Mouse (Mus musculus): ENCODE results near the gene Resp18. TPM values are rescaled to one million over a fixed set of nuclear protein-coding genes. Genes with fewer than 3 reads are reported as not detected.

Gene Resp18
- polyA plus RNA-seq, 1 experiment, result not detected

DNA sequence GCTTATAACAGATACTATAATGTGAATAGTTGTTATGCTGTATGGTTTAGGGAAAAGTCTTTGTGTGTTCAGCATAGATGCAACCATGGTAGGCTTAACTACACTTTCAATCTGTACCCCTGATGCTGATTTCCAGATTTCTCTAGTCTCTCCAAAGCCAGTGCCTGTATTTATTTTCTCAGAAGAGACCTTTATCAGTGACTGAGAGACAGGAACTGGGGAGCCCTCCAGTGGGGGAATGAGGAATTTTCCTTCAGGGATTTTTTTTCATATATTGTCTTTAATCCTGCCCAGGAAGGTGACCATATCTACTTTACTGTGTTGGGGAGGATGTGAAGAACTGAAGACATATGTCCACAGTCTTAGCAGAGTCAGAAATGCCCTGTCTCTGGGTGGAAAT lies 12.4 kb upstream of the Resp18 start:
- TF ChIP-seq POLR2A (IDR thresholded peaks at IDR 0.05; ENCODE audit: borderline replicate concordance, control insufficient read depth, low read depth, low read length) (no peak), CTCF (IDR thresholded peaks at IDR 0.05; ENCODE audit: control insufficient read depth, insufficient read depth, low read length) (no peak)
- Histone ChIP-seq H3K27ac (ENCODE audit: control insufficient read depth, insufficient read depth, low read depth, low read length, poor library complexity) (no peak overlapping the region), H3K4me3 (replicated peaks; ENCODE audit: control insufficient read depth, low read depth, low read length) (no peak overlapping the region), H3K4me1 (ENCODE audit: control insufficient read depth, insufficient read depth, low read length) (no peaks in the 10 kb centered on the region)

DNA sequence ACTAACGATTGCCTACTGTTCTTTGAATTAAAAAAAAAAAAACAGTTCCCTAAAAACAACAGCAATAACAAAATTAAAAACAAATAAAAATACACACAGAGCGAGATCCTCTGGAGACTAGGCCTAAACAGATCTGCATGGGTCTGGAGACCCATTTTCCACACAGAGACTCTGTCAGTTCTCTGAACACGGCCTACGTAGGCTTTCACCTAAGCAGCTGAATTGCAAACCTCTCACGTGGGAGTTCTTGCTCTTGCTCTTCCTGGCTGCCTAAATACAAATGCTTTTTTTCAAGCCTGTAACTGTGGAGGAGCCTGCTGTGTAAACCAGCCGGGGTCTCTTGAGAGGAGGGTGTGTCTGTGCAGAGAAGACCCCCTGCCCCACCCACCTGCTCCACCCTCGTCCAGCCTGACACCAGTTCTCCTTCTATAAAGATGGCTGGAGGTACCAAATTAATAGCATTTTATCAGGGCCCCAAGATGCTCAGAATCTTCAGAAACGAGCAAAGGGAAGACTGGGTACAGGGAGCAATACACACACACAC lies 11.7 kb upstream of the Resp18 start:
- Histone ChIP-seq H3K4me1 (ENCODE audit: control insufficient read depth, insufficient read depth, low read length) (no peaks in the 10 kb centered on the region), H3K4me3 (replicated peaks; ENCODE audit: control insufficient read depth, low read depth, low read length) (no peak overlapping the region), H3K27ac (ENCODE audit: control insufficient read depth, insufficient read depth, low read depth, low read length, poor library complexity) (no peak overlapping the region)
- TF ChIP-seq POLR2A (IDR thresholded peaks at IDR 0.05; ENCODE audit: borderline replicate concordance, control insufficient read depth, low read depth, low read length), result no peak
- TF ChIP-seq CTCF (IDR thresholded peaks at IDR 0.05; ENCODE audit: control insufficient read depth, insufficient read depth, low read length), result no peak
- 72% methylated on average over 8 of the region's 8 CpGs for WGBS

DNA sequence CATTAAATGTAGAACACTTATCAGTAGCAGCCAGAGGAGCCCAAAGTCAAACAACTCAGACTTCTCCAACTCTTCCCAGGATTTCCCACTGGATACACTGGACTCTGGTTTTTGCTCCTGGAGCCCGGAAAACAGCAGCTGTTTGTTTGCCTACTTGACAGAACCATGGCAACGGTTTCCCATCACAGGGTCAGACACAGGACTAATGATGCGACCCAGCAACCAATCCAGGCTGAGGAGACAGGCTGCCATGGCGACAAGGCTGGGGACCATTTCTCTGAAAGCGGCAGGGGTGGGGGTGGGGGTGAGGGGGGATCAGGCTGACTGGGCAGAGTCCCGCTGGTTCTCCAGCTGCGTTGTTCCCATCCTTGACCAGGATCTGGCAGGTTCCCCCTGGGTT lies 11.2 kb upstream of the Resp18 start:
- no peak overlapping the region for H3K4me3 ChIP-seq (replicated peaks; ENCODE audit: control insufficient read depth, low read depth, low read length)
- WGBS, result 39% methylated on average over 7 of the region's 7 CpGs
- no peak overlapping the region for H3K27ac ChIP-seq (ENCODE audit: control insufficient read depth, insufficient read depth, low read depth, low read length, poor library complexity)
- no peak for TF ChIP-seq POLR2A (IDR thresholded peaks at IDR 0.05; ENCODE audit: borderline replicate concordance, control insufficient read depth, low read depth, low read length)
- no peak for TF ChIP-seq CTCF (IDR thresholded peaks at IDR 0.05; ENCODE audit: control insufficient read depth, insufficient read depth, low read length)
- no peaks in the 10 kb centered on the region for H3K4me1 ChIP-seq (ENCODE audit: control insufficient read depth, insufficient read depth, low read length)

DNA sequence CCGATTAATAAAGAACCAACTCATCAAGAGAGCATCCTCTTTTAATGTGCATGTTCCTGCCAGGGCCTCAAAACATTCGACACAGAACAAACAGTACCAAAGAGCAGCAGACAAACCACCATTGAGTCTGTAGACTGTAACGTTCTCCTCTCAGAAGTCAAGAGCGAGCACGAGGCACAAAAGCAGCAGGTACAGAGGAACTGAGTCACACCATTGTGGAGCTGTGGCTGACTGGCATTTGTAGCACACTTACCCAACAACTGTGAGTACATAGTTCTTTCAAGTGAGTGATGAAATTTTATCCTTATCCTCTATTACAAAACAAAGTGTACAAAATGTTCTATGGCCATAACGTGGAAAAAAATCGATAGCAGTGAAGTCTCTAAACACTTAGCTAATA lies 6.7 kb upstream of the Resp18 start:
- Histone ChIP-seq H3K4me1 (ENCODE audit: control insufficient read depth, insufficient read depth, low read length) (no peaks in the 10 kb centered on the region), H3K4me3 (replicated peaks; ENCODE audit: control insufficient read depth, low read depth, low read length) (no peak overlapping the region), H3K27ac (ENCODE audit: control insufficient read depth, insufficient read depth, low read depth, low read length, poor library complexity) (no peak overlapping the region)
- WGBS, result 71% methylated on average over 7 of the region's 7 CpGs
- no peak for TF ChIP-seq CTCF (IDR thresholded peaks at IDR 0.05; ENCODE audit: control insufficient read depth, insufficient read depth, low read length)
- no peak for TF ChIP-seq POLR2A (IDR thresholded peaks at IDR 0.05; ENCODE audit: borderline replicate concordance, control insufficient read depth, low read depth, low read length)

DNA sequence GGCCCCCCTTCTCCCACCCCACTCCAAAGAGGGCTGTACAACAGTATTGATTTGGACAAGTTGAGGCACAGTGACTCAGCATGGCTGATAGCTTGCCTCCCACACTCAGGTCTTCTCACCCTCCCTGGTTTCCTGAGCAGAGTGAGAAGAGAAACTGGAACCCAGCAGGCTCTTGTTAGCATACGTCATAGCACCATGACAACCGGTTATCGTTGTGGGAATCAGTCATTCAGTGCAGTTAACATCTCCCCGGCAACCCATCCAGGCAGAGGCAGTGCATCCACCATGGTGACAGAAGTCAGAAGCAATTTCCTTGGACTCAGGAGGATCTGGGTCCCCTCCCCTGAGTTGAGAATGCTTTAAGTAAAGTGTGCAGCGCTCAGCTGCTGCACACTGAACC lies 4.8 kb upstream of the Resp18 start:
- no peak overlapping the region for H3K27ac ChIP-seq (ENCODE audit: control insufficient read depth, insufficient read depth, low read depth, low read length, poor library complexity)
- no peaks in the 10 kb centered on the region for H3K4me1 ChIP-seq (ENCODE audit: control insufficient read depth, insufficient read depth, low read length)
- no peak for TF ChIP-seq POLR2A (IDR thresholded peaks at IDR 0.05; ENCODE audit: borderline replicate concordance, control insufficient read depth, low read depth, low read length)
- no peak for TF ChIP-seq CTCF (IDR thresholded peaks at IDR 0.05; ENCODE audit: control insufficient read depth, insufficient read depth, low read length)
- no peak overlapping the region for H3K4me3 ChIP-seq (replicated peaks; ENCODE audit: control insufficient read depth, low read depth, low read length)
- WGBS, result 79% methylated on average over 5 of the region's 5 CpGs

DNA sequence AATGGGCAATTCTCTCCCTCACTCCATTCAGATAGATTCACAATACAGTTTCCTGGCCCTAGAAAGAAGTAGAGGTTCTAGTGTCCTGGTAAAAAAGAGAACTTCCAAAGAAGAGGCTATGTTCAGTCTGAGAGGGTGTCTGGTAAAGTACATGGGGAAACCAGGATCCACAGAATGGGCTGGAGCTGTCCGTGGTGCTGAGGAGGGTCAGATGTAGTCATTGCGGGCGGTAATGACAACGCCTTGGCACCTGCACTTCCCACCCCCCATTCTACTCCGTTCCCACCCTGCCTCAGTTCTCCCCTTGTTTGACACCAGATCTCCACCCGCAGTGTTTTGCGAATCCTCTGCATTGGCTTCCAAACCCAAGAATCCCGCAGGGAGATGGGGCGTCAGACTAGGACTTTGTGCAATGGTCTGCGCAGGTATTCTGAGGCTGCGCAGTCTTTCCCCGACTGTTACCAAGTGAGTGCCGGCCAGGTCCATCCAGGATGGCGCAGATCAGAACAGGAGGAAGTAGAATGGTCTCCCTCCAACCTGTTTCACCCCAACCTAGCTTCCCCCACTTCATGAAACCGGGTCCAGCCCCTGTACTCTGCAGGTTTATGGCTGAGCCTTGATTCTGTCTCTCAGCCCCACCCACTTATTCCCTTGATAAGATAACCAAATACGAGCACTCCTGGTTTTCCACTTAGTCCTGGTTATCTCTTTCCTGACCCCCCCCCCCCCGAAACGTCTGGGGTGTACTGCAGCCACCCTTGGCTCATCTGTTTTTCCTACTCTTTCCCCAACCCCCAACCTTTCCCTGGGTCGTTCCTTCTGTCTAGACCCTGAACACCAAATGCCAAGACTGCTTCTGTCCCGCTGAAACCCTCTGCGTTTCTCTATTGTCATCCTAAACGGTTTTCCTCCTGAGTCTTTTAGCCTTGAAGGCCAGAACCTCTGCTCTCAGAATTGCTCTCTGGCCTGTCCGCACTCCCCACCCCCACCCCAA lies 723 bp downstream of the Resp18 start:
- WGBS, result 10% methylated on average over 23 of the region's 23 CpGs
- Histone ChIP-seq H3K4me3 (replicated peaks; ENCODE audit: control insufficient read depth, low read depth, low read length) (no peak overlapping the region), H3K27ac (ENCODE audit: control insufficient read depth, insufficient read depth, low read depth, low read length, poor library complexity) (no peak overlapping the region), H3K4me1 (ENCODE audit: control insufficient read depth, insufficient read depth, low read length) (no peaks in the 10 kb centered on the region)
- TF ChIP-seq CTCF (IDR thresholded peaks at IDR 0.05; ENCODE audit: control insufficient read depth, insufficient read depth, low read length) (no peak), POLR2A (IDR thresholded peaks at IDR 0.05; ENCODE audit: borderline replicate concordance, control insufficient read depth, low read depth, low read length) (no peak)

DNA sequence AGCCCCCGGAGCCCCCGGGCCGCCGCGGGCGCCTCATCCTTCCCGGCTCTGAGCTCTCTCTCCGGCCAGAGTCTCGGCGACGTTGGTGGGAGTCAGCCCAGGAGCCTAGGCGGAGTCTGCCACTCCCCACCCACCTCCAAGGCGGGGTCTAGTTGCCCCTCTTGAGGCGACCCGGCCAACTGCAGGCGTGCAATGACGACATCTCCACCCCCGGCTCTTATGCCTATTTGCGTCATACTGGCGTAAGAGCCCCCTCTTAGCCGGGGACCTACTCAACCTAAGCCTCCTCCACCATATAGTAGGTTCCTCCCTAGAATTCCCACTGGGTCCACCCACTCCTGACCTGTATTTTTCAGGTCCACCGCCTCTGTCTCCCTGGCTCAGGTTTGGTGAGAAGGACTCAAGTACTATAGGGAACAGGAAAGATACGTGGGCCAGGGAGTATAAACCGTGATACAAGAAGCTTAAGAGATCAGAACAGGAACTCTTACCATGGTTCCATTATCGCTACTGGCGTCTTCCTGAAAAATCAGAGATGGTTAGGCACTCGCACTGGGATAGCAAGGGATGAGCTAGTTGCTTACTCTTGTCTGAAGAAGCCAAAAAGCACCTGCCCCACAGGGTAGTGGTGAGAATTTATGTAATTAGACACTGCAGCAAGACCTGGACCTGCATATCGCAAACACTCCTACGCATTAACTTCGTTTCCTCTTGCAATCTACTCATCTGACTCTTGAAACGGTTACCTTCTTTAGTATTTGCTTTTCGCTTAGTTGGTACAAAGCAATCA lies 13.9 kb downstream of the Resp18 start, which contains the start of gene Ptprn:
TSS of gene Ptprn (minus strand) at position 412 of the 790 bp plus-strand sequence.
- Histone ChIP-seq H3K4me1 (ENCODE audit: control insufficient read depth, insufficient read depth, low read length) (no peaks in the 10 kb centered on the region), H3K4me3 (replicated peaks; ENCODE audit: control insufficient read depth, low read depth, low read length) (no peak within 1 kb of the TSS), H3K27ac (ENCODE audit: control insufficient read depth, insufficient read depth, low read depth, low read length, poor library complexity) (no peak within 1 kb of the TSS)
- TF ChIP-seq CTCF (IDR thresholded peaks at IDR 0.05; ENCODE audit: control insufficient read depth, insufficient read depth, low read length), result no peak
- 14% methylated on average over 32 of the region's 32 CpGs for WGBS

Data from bone marrow, adult 2 months (tissue).